Mouse (Mus musculus) neural tube, embryonic 11.5 days (tissue): Measurements from ENCODE around the gene Nprl2. TPM values are rescaled to one million over a fixed set of nuclear protein-coding genes. Genes with fewer than 3 reads are reported as not detected.
"Not testable (repeated sequence)": the region's sequence is repeated elsewhere in the genome, so short reads cannot be mapped to it uniquely, and the experiment has no call there.

Source experiments
- ATAC-seq: fragments of 200-750 bp; cut with Nextera tagmentation; 2 replicates; pipeline ENCODE4 v1.8.0; 2017; ENCODE audit warnings: moderate number of reproducible peaks, mild to moderate bottlenecking, moderate TSS enrichment, moderate library complexity; ENCODE audit not compliant: insufficient read depth, low FRiP score, low TSS enrichment
- DNase-seq: peaks from one replicate; pipeline ENCODE4 v3.0.0-alpha.2; 2015; ENCODE audit warnings: low spot score
- H3K27ac ChIP-seq: fragments of 300-500 bp; sonication (generic); 2 replicates; pipeline ENCODE4 v1.5.1; 2014; ENCODE audit warnings: low read depth, mild to moderate bottlenecking, low read length
- H3K27me3 ChIP-seq: fragments of 300-500 bp; sonication (generic); 2 replicates; pipeline ENCODE4 v1.6.1; 2014; ENCODE audit warnings: mild to moderate bottlenecking, low read length, mixed read lengths; ENCODE audit not compliant: control insufficient read depth, insufficient read depth
- H3K36me3 ChIP-seq: fragments of 300-500 bp; sonication (generic); 2 replicates; pipeline ENCODE4 v1.6.1; 2014; ENCODE audit warnings: mild to moderate bottlenecking, low read length, moderate library complexity, mixed read lengths; ENCODE audit not compliant: control insufficient read depth, insufficient read depth
- H3K4me1 ChIP-seq: fragments of 300-500 bp; sonication (generic); 2 replicates; pipeline ENCODE4 v1.6.1; 2014; ENCODE audit warnings: low read length, mixed read lengths; ENCODE audit not compliant: control insufficient read depth, insufficient read depth
- H3K4me2 ChIP-seq: fragments of 300-500 bp; sonication (generic); 2 replicates; pipeline ENCODE4 v1.6.1; 2014; ENCODE audit warnings: low read depth, mild to moderate bottlenecking, moderate library complexity
- H3K4me3 ChIP-seq: fragments of 300-500 bp; sonication (generic); 2 replicates; pipeline ENCODE4 v1.5.1; 2014; ENCODE audit warnings: low read depth, low read length
- H3K9ac ChIP-seq: fragments of 300-500 bp; sonication (generic); 2 replicates; pipeline ENCODE4 v1.6.1; 2014; ENCODE audit warnings: mild to moderate bottlenecking, low read length
- H3K9me3 ChIP-seq: fragments of 300-500 bp; sonication (generic); 2 replicates; pipeline ENCODE4 v1.6.1; 2016; ENCODE audit warnings: low read length; ENCODE audit not compliant: control insufficient read depth
- WGBS: fragments of 180-500 bp; shearing (Covaris S2); extraction: QIAGEN DNeasy Blood & Tissue Kit; methylation state at CpG from one replicate; pipeline ENCODE4 v1.1.7; 2014; 5-methylcytosine and 5-hydroxymethylcytosine counted together
- polyA plus RNA-seq: library from polyadenylated mRNA; unstranded; fragments of >200 nt; fragmentation: Nextera tagmentation; extraction: Ambion mirVana; gene quantifications from 2 replicates; pipeline ENCODE4 v1.2.1, GENCODE M21; 2014

The Nprl2 gene
- polyA plus RNA-seq, 1 experiment from 2014 or later, result 48.9 TPM

- under 1% methylated on average over 53 of the region's 53 CpGs for WGBS
- peaks cover 31% of the 10 kb centered on the region for H3K4me1 ChIP-seq
- peaks cover 13% of the 10 kb centered on the region for H3K36me3 ChIP-seq
- peak overlapping the region; percentile 88 for H3K27ac ChIP-seq
- peak; percentile 100 for DNase-seq
- ATAC-seq, result peak; percentile 89
- peaks cover 30% of the 10 kb centered on the region for H3K27me3 ChIP-seq
- H3K9me3 ChIP-seq, result no peaks in the 10 kb centered on the region
- H3K4me3 ChIP-seq, result peak overlapping the region; percentile 80
- peak overlapping the region; percentile 92 for H3K4me2 ChIP-seq
- peak overlapping the region; percentile 82 for H3K9ac ChIP-seq
Observed at GRCm38 (mm10) chr9:107554319-107554825, 12.3 kb downstream of the Nprl2 start.

GRCm38 (mm10) chr9:107555031-107555457 lies 13.0 kb downstream of the Nprl2 start:
- H3K36me3 ChIP-seq, result peaks cover 15% of the 10 kb centered on the region
- peak overlapping the region; percentile 92 for H3K4me2 ChIP-seq
- peak overlapping the region; percentile 82 for H3K9ac ChIP-seq
- peak; percentile 35; the same call in 1 of the 2 replicates for ATAC-seq
- WGBS, result under 1% methylated on average over 23 of the region's 23 CpGs
- no peaks in the 10 kb centered on the region for H3K9me3 ChIP-seq
- peaks cover 26% of the 10 kb centered on the region for H3K27me3 ChIP-seq
- H3K4me1 ChIP-seq, result peaks cover 31% of the 10 kb centered on the region
- DNase-seq, result peak; percentile 50
- peak overlapping the region; percentile 80 for H3K4me3 ChIP-seq
- peak overlapping the region; percentile 88 for H3K27ac ChIP-seq

DNA sequence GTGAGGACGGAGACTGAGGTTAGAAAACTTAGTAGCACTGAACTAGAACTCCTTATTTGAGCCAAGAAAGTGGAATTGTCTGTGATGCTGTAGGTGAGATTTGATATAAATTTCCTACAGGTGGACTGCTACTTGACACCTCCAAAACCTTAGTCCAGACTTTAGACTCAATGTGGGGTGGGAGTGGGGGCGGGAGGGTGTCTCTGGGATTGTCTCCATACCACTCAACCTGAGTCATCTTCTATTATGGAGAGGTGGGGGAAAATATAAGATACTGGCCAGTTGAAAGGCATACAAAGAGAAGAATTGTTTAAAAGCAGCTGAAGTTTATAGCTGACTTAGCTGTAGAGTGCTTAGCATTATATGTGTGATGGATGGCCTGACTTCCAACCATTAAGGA lies 13.7 kb downstream of the Nprl2 start:
- Histone ChIP-seq H3K4me1 (peaks cover 31% of the 10 kb centered on the region), H3K27ac (no peak overlapping the region), H3K4me2 (peak overlapping the region; percentile 92), H3K9ac (peak overlapping the region; percentile 82), H3K36me3 (peaks cover 15% of the 10 kb centered on the region), H3K4me3 (peak overlapping the region; percentile 80), H3K9me3 (no peaks in the 10 kb centered on the region), H3K27me3 (peaks cover 19% of the 10 kb centered on the region)
- 56% methylated on average over 2 of the region's 2 CpGs for WGBS
- ATAC-seq, result no peak
- DNase-seq, result no peak

DNA sequence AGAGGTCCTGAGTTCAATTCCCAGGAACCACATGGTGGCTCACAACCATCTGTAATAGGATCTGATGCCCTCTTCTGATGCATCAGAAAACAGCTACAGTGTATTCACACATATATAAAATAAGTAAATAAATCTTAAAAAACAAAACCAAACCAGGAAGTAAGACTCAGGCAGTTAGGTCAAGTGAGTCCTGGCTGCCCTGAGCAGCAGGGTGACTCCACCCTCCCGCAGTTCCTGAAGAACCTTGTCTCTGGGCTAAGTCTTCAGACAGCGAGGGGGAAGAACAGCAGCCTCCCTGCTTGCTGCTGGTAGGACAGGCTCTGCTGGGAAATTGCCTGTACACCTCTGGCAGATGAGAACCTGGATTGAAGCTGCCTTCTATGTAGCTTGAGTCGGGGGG lies 14.3 kb downstream of the Nprl2 start:
- no peak overlapping the region for H3K27ac ChIP-seq
- DNase-seq (no peak), ATAC-seq (no peak)
- no peaks in the 10 kb centered on the region for H3K9me3 ChIP-seq
- 81% methylated on average over 3 of the region's 3 CpGs for WGBS
- peak overlapping the region; percentile 92; the same call in 1 of the 2 replicates for H3K4me2 ChIP-seq
- peaks cover 13% of the 10 kb centered on the region for H3K27me3 ChIP-seq
- H3K4me3 ChIP-seq, result peak overlapping the region; percentile 2; the same call in 1 of the 2 replicates
- no peak overlapping the region for H3K9ac ChIP-seq
- peaks cover 22% of the 10 kb centered on the region for H3K36me3 ChIP-seq
- H3K4me1 ChIP-seq, result peaks cover 27% of the 10 kb centered on the region

- Histone ChIP-seq H3K27ac (peak within 1 kb of the TSS; percentile 42; the same call in 1 of the 2 replicates), H3K36me3 (peaks cover 16% of the 10 kb centered on the region), H3K4me1 (peaks cover 14% of the 10 kb centered on the region), H3K9ac (peak within 1 kb of the TSS; percentile 81), H3K27me3 (no peaks in the 10 kb centered on the region), H3K4me3 (peak within 1 kb of the TSS; percentile 93), H3K9me3 (no peaks in the 10 kb centered on the region), H3K4me2 (peak within 1 kb of the TSS; percentile 83)
- DNase-seq (peak; percentile 91), ATAC-seq (peak; percentile 93)
- WGBS, result 0% methylated on average over 42 of the region's 46 CpGs
Observed at GRCm38 (mm10) chr9:107563029-107563581, 21.1 kb downstream of the Nprl2 start, which contains the start of gene Tusc2. TSS of gene Tusc2 (plus strand) at chr9:107563255.

DNA sequence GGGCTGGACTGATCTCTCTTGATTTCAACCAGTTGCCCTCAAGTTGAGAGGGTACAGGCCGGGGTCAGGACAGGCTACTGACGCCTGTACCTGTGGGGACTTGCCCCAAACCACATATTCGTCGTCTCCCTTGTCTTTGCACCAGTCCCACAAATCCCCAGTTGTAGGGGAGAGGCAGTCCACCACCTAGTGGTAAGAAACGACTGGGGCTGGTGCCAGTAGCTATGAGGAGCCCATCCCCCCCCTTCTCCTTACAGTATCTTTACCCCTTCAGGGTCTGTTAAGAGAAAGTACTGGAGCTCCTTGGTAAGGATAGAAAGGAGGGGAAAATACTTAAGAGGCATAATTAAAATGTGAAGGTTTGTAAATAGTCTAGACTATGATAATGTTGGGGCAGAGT lies 23.5 kb downstream of the Nprl2 start:
- not testable (repeated sequence) for H3K36me3 ChIP-seq, H3K4me2 ChIP-seq

DNA sequence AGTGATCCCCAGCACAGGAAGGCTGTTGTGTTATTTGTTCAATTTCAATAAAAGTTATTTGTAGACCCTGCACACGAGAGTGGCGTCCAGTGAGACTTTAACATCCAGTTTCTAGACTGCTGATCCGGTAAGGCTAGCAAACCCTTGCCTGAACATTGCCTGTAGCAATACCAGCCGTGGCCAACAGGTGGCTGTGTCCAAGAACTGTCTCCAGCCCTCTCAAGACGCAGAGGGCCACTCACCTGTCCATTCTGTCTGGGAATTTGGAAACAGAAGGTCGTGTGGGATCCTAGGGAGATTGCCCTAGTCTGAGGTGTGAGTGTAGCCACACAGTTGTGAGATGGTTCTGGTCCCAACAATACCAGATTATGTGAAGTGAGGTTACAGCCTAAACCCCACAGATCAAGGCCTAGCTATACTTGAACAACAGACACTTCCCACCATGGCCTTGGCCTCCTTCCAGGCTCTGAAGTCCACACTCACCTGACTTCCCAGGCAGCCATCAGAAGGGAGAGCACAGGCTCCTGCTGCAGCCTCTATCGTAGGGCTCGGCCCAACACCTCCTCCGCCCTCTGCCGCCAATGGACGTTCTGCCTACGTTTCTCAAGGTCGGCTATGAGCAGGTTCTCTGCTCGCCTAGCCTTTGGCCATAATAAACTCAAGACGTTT lies 24.1 kb downstream of the Nprl2 start:
- H3K9ac ChIP-seq, result no peak overlapping the region
- no peak overlapping the region for H3K27ac ChIP-seq
- H3K4me1 ChIP-seq, result peaks cover 27% of the 10 kb centered on the region
- WGBS, result 63% methylated on average over 15 of the region's 15 CpGs
- DNase-seq (peak; percentile 78), ATAC-seq (no peak)
- H3K4me2 ChIP-seq, result peak overlapping the region; percentile 12; the same call in 1 of the 2 replicates
- H3K36me3 ChIP-seq, result peaks cover 8% of the 10 kb centered on the region
- H3K4me3 ChIP-seq, result no peak overlapping the region
- H3K9me3 ChIP-seq, result no peaks in the 10 kb centered on the region
- no peaks in the 10 kb centered on the region for H3K27me3 ChIP-seq

More for the DNA sequence above, 23.5 kb downstream of the Nprl2 start:
- not testable (repeated sequence) for H3K9ac ChIP-seq, DNase-seq, H3K4me3 ChIP-seq, H3K27ac ChIP-seq, H3K9me3 ChIP-seq, ATAC-seq, H3K27me3 ChIP-seq
- H3K4me1 ChIP-seq, result peaks cover 20% of the 10 kb centered on the region
- 52% methylated on average over 5 of the region's 5 CpGs for WGBS

- no peak overlapping the region for H3K9ac ChIP-seq
- peaks cover 31% of the 10 kb centered on the region for H3K4me1 ChIP-seq
- no peak overlapping the region for H3K27ac ChIP-seq
- ATAC-seq (no peak), DNase-seq (no peak)
- H3K36me3 ChIP-seq, result peaks cover 6% of the 10 kb centered on the region; the same call in 1 of the 2 replicates
- H3K9me3 ChIP-seq, result no peaks in the 10 kb centered on the region
- 82% methylated on average over 3 of the region's 3 CpGs for WGBS
- H3K4me3 ChIP-seq, result no peak overlapping the region
- H3K4me2 ChIP-seq, result no peak overlapping the region
- no peaks in the 10 kb centered on the region for H3K27me3 ChIP-seq
Observed at GRCm38 (mm10) chr9:107566855-107567254, 24.8 kb downstream of the Nprl2 start.
